Mouse (Mus musculus) 3134 (cell line): ENCODE data around the gene Lgals7.
A peak's percentile ranks its signal among the peaks of the same experiment; 100 is the strongest.

Source experiments
- DNase-seq: peaks from one replicate; pipeline ENCODE4 v3.0.0-alpha.2; 2011; ENCODE audit warnings: low spot score; ENCODE audit not compliant: insufficient read length; ENCODE audit errors: extremely low read depth

Gene Lgals7

GRCm38 (mm10) chr7:28863540-28863939 lies at the start of gene Lgals7:
TSS of gene Lgals7 (plus strand) at chr7:28863853.
- no peak for DNase-seq

GRCm38 (mm10) chr7:28814306-28815034 lies 49.2 kb upstream of the Lgals7 start:
- no peak for DNase-seq

- no peak for DNase-seq
These were observed 48.4 kb upstream of the Lgals7 start for GRCm38 (mm10) chr7:28815230-28815629.

GRCm38 (mm10) chr7:28816201-28816600 lies 47.5 kb upstream of the Lgals7 start:
- DNase-seq, result no peak

- no peak for DNase-seq
These were observed 46.7 kb upstream of the Lgals7 start for GRCm38 (mm10) chr7:28816920-28817319.

GRCm38 (mm10) chr7:28817524-28817923 lies 46.1 kb upstream of the Lgals7 start:
- DNase-seq, result no peak

GRCm38 (mm10) chr7:28817957-28818356 lies 45.7 kb upstream of the Lgals7 start:
- DNase-seq, result no peak

- no peak for DNase-seq
These were observed 45.2 kb upstream of the Lgals7 start for GRCm38 (mm10) chr7:28818436-28818835.

- DNase-seq, result no peak
These were observed 44.7 kb upstream of the Lgals7 start for GRCm38 (mm10) chr7:28818861-28819452.

- no peak for DNase-seq
These were observed 44.1 kb upstream of the Lgals7 start for GRCm38 (mm10) chr7:28819571-28819970.

- DNase-seq, result no peak
These were observed 43.0 kb upstream of the Lgals7 start for GRCm38 (mm10) chr7:28820358-28821260.

- DNase-seq, result peak; percentile 51
These were observed 42.3 kb upstream of the Lgals7 start for GRCm38 (mm10) chr7:28821261-28821831.

GRCm38 (mm10) chr7:28822556-28822955 lies 41.1 kb upstream of the Lgals7 start:
- DNase-seq, result no peak

- DNase-seq, result no peak
These were observed 40.4 kb upstream of the Lgals7 start for GRCm38 (mm10) chr7:28822993-28823903.

- no peak for DNase-seq
These were observed 39.7 kb upstream of the Lgals7 start for GRCm38 (mm10) chr7:28823932-28824331.

- peak; percentile 93 for DNase-seq
These were observed 38.5 kb upstream of the Lgals7 start, which contains the start of gene Ech1 for GRCm38 (mm10) chr7:28824941-28825685. TSS of gene Ech1 (plus strand) at chr7:28825217.

GRCm38 (mm10) chr7:28825686-28826401 lies 37.8 kb upstream of the Lgals7 start:
- DNase-seq, result peak; percentile 43

GRCm38 (mm10) chr7:28826402-28826772 lies 37.3 kb upstream of the Lgals7 start:
- DNase-seq, result no peak

- peak; percentile 32 for DNase-seq
These were observed 36.3 kb upstream of the Lgals7 start for GRCm38 (mm10) chr7:28827338-28827737.
